Mouse (Mus musculus): Measurements from ENCODE around the gene Slc37a1. TPM values are rescaled to one million over a fixed set of nuclear protein-coding genes. Genes with fewer than 3 reads are reported as not detected.

The Slc37a1 gene
- polyA plus RNA-seq, 1 experiment from 2014 or later, result 4.8 TPM

DNA sequence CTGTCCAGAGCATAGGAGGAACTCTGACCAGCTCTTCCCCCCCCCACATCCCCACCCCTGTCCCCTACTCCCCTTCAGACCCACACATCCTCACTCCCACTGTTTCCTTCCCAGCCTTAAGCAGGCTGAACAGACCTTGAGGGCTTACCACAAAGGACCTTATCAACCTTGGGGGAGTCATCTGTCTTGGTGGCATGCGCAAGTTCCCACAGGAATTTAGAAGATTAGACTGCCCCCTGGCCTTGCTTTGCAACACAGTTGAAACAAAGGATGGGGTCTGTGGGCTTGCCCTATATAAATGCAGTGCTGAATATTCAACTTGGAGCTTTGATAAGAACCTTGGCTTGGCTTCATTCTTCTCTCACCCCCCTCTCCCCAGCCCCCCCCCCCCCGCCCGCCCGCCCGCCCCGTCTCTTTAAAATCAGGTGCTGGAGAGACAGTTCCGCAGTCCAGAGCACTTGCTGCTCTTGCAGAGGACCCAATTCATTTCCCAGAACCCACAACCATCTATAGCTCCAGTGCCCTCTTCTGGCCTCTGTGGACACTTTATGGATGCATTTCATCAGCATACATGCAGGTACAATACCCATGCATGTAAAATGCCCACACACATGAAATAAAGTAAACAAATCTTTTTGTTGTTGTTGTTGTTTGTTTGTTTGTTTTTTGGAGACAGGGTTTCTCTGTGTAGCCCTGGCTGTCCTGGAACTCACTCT, 15.3 kb upstream of the Slc37a1 start:
- H3K27me3 ChIP-seq (ENCODE audit: insufficient read depth, poor library complexity, severe bottlenecking), result peaks cover 3% of the 10 kb centered on the region
- 41% methylated on average over 6 of the region's 7 CpGs for WGBS
- no peaks in the 10 kb centered on the region for H3K9me3 ChIP-seq
- H3K4me1 ChIP-seq, result peaks cover 11% of the 10 kb centered on the region
- DNase-seq (ENCODE audit: low spot score), result no peak
- no peak overlapping the region for H3K4me3 ChIP-seq
- H3K36me3 ChIP-seq, result no peaks in the 10 kb centered on the region
- H3K27ac ChIP-seq, result 0 out of 2 replicates have a peak overlapping the region, but pooled peaks have one; percentile 16

GRCm38 (mm10) chr17:31272416-31273165, 14.0 kb upstream of the Slc37a1 start:
- no peaks in the 10 kb centered on the region for H3K9me3 ChIP-seq
- no peak overlapping the region for H3K27ac ChIP-seq
- no peak overlapping the region for H3K4me3 ChIP-seq
- peaks cover 24% of the 10 kb centered on the region for H3K4me1 ChIP-seq
- H3K36me3 ChIP-seq, result no peaks in the 10 kb centered on the region
- DNase-seq (ENCODE audit: low spot score), result no peak
- whole genome bisulfite sequencing, result 80% methylated on average over 9 of the region's 9 CpGs
- H3K27me3 ChIP-seq (ENCODE audit: insufficient read depth, poor library complexity, severe bottlenecking), result peaks cover 6% of the 10 kb centered on the region

DNA sequence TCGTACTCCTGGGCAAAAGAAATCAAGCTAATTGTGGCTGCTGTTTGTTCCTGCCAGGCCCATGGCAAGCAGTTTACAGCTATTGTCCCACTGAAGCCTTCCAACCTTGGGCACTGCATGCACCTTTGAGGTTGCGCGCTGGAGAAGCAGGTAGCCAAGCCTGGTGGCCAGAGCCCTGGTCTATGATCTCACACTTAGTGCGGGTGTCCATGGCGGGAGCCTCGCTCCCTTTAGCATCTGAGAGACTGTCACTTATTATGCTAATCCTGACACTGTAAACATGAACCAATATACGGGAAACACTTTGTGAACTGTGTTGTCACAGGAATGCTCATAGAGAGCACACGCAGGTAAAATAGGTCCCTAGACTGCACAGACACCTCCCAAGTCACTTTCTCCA, 13.0 kb upstream of the Slc37a1 start:
- no peaks in the 10 kb centered on the region for H3K36me3 ChIP-seq
- H3K27ac ChIP-seq, result no peak overlapping the region
- WGBS, result 87% methylated on average over 8 of the region's 8 CpGs
- DNase-seq (ENCODE audit: low spot score), result no peak
- no peaks in the 10 kb centered on the region for H3K9me3 ChIP-seq
- no peak overlapping the region for H3K4me3 ChIP-seq
- peaks cover 6% of the 10 kb centered on the region for H3K27me3 ChIP-seq (ENCODE audit: insufficient read depth, poor library complexity, severe bottlenecking)
- H3K4me1 ChIP-seq, result peaks cover 27% of the 10 kb centered on the region

DNA sequence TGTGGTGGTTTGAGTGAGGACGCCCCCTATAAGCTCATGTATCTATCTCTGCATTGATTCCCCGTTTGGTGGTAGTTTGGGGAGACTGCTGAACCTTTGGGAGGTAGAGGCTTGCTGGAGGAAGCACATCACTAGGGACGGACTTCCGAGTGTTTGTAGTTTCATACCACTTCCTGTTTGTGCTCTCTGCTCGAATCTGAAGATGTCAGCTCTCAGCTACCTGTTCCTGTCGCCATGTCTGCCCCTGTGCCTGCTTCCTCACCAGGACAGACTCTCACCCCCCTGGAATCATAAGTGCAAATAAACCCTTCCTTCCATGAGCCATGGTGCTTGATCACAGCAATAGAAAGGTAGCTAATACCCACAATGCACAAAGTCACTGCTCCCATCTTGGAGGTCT, 11.4 kb upstream of the Slc37a1 start:
- Histone ChIP-seq H3K27ac (no peak overlapping the region), H3K36me3 (no peaks in the 10 kb centered on the region), H3K4me1 (peaks cover 30% of the 10 kb centered on the region), H3K27me3 (ENCODE audit: insufficient read depth, poor library complexity, severe bottlenecking) (peaks cover 9% of the 10 kb centered on the region), H3K9me3 (no peaks in the 10 kb centered on the region), H3K4me3 (no peak overlapping the region)
- WGBS, result 65% methylated on average over 6 of the region's 6 CpGs
- DNase-seq (ENCODE audit: low spot score), result no peak

DNA sequence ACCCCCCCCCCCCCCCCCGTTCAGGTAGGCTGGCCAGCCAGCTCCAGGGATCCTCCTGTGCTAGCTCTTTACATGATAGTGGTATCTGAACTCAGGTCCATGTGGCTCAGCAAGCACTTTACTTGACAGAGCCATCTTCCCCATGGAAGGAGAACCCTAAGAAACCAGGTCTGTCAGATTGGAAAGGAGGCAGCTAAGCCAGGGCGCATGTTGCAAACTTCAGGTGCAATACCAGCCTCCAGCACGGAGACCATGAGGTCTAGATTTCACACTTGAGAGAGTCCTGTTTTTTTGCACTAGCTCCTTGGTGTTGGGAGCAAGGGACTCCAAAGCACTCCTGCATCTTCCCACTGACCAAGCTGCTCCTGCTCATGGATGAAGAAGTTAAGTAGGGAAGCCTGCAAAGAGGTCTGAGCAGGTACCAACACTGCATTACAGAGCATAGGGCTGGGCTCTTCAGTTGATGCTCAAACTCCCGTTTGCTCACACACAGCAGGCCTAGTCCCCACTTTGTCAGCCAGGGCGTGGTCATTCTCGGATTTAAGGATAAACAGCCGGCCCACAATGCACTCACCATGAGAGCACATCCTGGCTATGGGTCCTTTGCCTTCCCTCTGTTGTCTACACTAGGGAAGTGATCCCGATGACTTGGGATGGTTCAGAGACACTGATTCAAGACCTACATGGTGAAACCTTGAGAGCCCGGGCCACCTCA, 10.2 kb upstream of the Slc37a1 start:
- peak overlapping the region; percentile 63; the same call in 1 of the 2 replicates for H3K27ac ChIP-seq
- no peaks in the 10 kb centered on the region for H3K36me3 ChIP-seq
- H3K4me3 ChIP-seq, result peak overlapping the region; percentile 59
- no peaks in the 10 kb centered on the region for H3K9me3 ChIP-seq
- peaks cover 9% of the 10 kb centered on the region for H3K27me3 ChIP-seq (ENCODE audit: insufficient read depth, poor library complexity, severe bottlenecking)
- peaks cover 20% of the 10 kb centered on the region for H3K4me1 ChIP-seq
- no peak for DNase-seq (ENCODE audit: low spot score)
- 20% methylated on average over 9 of the region's 9 CpGs for WGBS

GRCm38 (mm10) chr17:31276922-31277918, 9.4 kb upstream of the Slc37a1 start, which contains the start of gene Rsph1:
Rsph1 (minus strand) TSS chr17:31277383.
- peaks cover 20% of the 10 kb centered on the region for H3K4me1 ChIP-seq
- peak within 1 kb of the TSS; percentile 63; the same call in 1 of the 2 replicates for H3K27ac ChIP-seq
- H3K9me3 ChIP-seq, result no peaks in the 10 kb centered on the region
- peaks cover 9% of the 10 kb centered on the region for H3K27me3 ChIP-seq (ENCODE audit: insufficient read depth, poor library complexity, severe bottlenecking)
- no peaks in the 10 kb centered on the region for H3K36me3 ChIP-seq
- H3K4me3 ChIP-seq, result peak within 1 kb of the TSS; percentile 59
- DNase-seq (ENCODE audit: low spot score), result peak; percentile 95
- WGBS, result 10% methylated on average over 44 of the region's 44 CpGs

- H3K9me3 ChIP-seq, result no peaks in the 10 kb centered on the region
- H3K4me1 ChIP-seq, result peaks cover 20% of the 10 kb centered on the region
- H3K27me3 ChIP-seq (ENCODE audit: insufficient read depth, poor library complexity, severe bottlenecking), result peaks cover 9% of the 10 kb centered on the region; the same call in 1 of the 2 replicates
- 62% methylated on average over 4 of the region's 4 CpGs for WGBS
- no peak overlapping the region for H3K4me3 ChIP-seq
- H3K27ac ChIP-seq, result no peak overlapping the region
- no peak for DNase-seq (ENCODE audit: low spot score)
- no peaks in the 10 kb centered on the region for H3K36me3 ChIP-seq
These were observed 8.7 kb upstream of the Slc37a1 start for GRCm38 (mm10) chr17:31277931-31278330.

DNA sequence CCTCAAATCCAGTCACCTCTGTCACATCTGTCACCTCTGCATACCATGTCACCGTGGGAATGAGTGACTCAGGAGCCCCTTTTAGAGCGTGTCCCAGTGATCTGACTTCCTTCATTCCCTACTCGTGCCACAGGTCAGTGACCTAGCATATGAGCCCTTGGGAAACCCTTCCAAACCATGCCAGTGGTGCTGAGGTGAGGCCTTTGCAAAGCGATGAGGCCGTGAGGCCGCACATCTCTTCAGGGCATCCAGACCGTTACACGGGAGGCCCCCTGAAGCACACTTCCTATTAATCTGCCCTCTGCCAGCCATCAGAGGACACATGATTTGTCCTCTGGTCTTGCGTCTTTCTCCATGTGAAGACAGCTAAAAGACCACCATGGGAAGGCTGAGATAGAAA, 7.1 kb upstream of the Slc37a1 start:
- Histone ChIP-seq H3K9me3 (no peaks in the 10 kb centered on the region), H3K36me3 (no peaks in the 10 kb centered on the region), H3K4me1 (peaks cover 20% of the 10 kb centered on the region), H3K27me3 (ENCODE audit: insufficient read depth, poor library complexity, severe bottlenecking) (peaks cover 9% of the 10 kb centered on the region; the same call in 1 of the 2 replicates), H3K27ac (no peak overlapping the region), H3K4me3 (no peak overlapping the region)
- WGBS, result 68% methylated on average over 9 of the region's 9 CpGs
- DNase-seq (ENCODE audit: low spot score), result no peak

DNA sequence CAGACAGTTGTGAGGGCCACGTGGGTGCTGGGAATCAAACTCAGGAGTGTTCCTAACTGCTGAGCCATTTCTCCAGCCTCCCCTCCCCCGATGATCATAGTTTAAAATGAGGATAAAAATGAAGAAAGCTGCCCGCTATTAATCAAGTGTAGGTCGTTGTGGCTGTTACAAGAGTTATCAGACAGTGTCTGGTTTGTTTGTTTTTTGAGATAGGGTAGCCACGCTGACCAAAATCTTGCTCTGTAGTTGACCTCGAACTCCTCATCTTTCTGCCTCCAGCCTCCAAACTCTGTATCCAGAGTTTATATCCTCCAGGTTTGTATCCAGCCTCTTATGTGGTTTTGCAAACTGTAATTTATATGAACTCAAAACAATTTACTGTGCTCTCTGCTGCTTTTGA, 6.3 kb upstream of the Slc37a1 start:
- Histone ChIP-seq H3K4me1 (peaks cover 20% of the 10 kb centered on the region), H3K4me3 (no peak overlapping the region), H3K27ac (no peak overlapping the region), H3K9me3 (no peaks in the 10 kb centered on the region), H3K27me3 (ENCODE audit: insufficient read depth, poor library complexity, severe bottlenecking) (peaks cover 9% of the 10 kb centered on the region; the same call in 1 of the 2 replicates), H3K36me3 (no peaks in the 10 kb centered on the region)
- 54% methylated on average over 6 of the region's 6 CpGs for WGBS
- DNase-seq (ENCODE audit: low spot score), result no peak

- Histone ChIP-seq H3K9me3 (no peaks in the 10 kb centered on the region), H3K27ac (no peak overlapping the region), H3K27me3 (ENCODE audit: insufficient read depth, poor library complexity, severe bottlenecking) (0 out of 2 replicates have a peak, but pooled peaks cover 3% of the 10 kb centered on the region), H3K36me3 (no peaks in the 10 kb centered on the region), H3K4me3 (no peak overlapping the region), H3K4me1 (peaks cover 12% of the 10 kb centered on the region; the same call in 1 of the 2 replicates)
- WGBS, result 44% methylated on average over 19 of the region's 19 CpGs
- no peak for DNase-seq (ENCODE audit: low spot score)
These were observed 4.5 kb upstream of the Slc37a1 start for GRCm38 (mm10) chr17:31281830-31282686.

GRCm38 (mm10) chr17:31282687-31283053, 3.9 kb upstream of the Slc37a1 start:
- no peak for DNase-seq (ENCODE audit: low spot score)
- Histone ChIP-seq H3K27me3 (ENCODE audit: insufficient read depth, poor library complexity, severe bottlenecking) (peaks cover 3% of the 10 kb centered on the region; the same call in 1 of the 2 replicates), H3K4me1 (0 out of 2 replicates have a peak, but pooled peaks cover 6% of the 10 kb centered on the region), H3K4me3 (no peak overlapping the region), H3K9me3 (no peaks in the 10 kb centered on the region), H3K36me3 (no peaks in the 10 kb centered on the region), H3K27ac (no peak overlapping the region)
- 31% methylated on average over 7 of the region's 7 CpGs for WGBS
